Mouse (Mus musculus): ENCODE measurements around the gene Crip2. TPM values are rescaled to one million over a fixed set of nuclear protein-coding genes. Genes with fewer than 3 reads are reported as not detected.

Gene Crip2
- polyA plus RNA-seq, 1 experiment from 2014 or later: 227 TPM

DNA sequence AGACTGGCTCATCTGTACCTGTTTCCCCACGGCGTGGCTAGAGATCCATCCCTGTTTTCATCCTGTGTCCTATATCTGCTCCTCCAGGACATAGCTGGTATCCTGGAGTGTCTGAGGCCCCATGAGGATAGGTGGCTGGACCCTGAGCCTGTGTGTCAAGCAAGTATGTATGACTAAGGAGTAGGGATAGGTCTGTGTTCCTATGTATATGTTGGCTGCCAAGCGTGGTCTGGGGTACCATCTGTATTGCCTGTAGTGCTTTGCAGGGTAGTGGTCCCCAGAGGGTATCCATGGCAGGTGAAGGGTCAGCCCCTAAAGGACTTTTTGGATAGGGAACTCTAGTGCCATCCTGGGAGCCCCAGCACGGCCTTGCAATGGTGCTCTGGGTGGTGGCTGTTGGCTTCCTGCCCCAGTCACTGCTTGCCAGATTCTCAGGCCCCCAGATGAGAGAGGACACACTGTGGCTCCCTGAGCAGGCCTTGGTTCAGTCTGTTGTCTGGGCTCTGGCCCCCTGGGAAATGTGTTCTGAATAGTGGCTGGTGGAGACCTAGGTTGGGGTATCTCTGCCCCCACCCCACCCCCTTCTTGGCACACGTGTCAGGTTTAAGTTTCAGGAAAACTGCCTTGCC is 39.5 kb upstream of the Crip2 start:
- Histone ChIP-seq H3K27me3 (ENCODE audit: insufficient read depth, low read length) (no peaks in the 10 kb centered on the region), H3K9me3 (replicated peaks; ENCODE audit: low read length) (no peaks in the 10 kb centered on the region), H3K27ac (no peak overlapping the region), H3K4me2 (ENCODE audit: low read length) (no peak overlapping the region), H3K9ac (ENCODE audit: low read depth, low read length) (no peak overlapping the region), H3K4me3 (replicated peaks; ENCODE audit: low read depth, low read length) (no peak overlapping the region), H3K36me3 (ENCODE audit: insufficient read depth, low read length) (no peaks in the 10 kb centered on the region), H3K4me1 (replicated peaks; ENCODE audit: insufficient read depth, low read length) (peaks cover 22% of the 10 kb centered on the region)
- no peak for TF ChIP-seq CTCF (IDR thresholded peaks at IDR 0.05; ENCODE audit: low read depth)
- no peak for ATAC-seq (replicated peaks; ENCODE audit: low FRiP score, low read depth)
- DNase-seq (ENCODE audit: low spot score): no peak
- 74% methylated on average over 5 of the region's 5 CpGs for WGBS

DNA sequence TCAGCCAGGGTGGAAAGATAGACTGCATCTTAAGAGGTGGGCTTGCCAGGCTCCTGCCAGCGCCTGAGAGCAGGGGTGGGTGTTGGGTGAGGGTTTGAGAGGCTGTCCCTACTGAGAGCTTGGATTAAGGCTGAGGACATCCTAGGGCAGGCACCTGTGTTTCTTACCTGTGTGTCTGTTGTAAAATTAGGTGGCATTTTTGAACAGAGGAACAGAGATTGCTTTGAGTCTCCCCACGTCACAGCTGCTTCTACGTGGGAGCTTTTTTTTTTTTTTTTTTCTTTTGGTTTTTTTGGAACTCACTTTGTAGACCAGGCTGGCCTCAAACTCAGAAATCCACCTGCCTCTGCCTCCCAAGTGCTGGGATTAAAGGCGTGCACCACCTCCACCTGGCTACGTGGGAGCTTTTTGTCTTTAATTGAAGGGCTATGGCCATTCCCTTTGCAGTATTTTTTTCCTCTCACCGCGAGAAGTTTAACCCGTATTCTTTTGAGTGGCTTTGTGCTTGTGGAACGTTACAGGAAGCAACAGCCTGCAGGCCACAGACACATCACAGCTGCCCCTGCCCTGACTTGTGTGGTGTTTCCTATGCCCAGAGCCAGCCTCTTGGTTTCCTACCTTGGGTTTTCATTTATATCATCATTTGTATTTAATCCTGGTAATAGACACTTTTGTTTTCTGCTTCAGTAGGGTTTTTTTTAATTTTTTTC is 38.6 kb upstream of the Crip2 start:
- no peak for TF ChIP-seq CTCF (IDR thresholded peaks at IDR 0.05; ENCODE audit: low read depth)
- Histone ChIP-seq H3K27me3 (ENCODE audit: insufficient read depth, low read length) (no peaks in the 10 kb centered on the region), H3K4me2 (ENCODE audit: low read length) (no peak overlapping the region), H3K9me3 (replicated peaks; ENCODE audit: low read length) (no peaks in the 10 kb centered on the region), H3K27ac (no peak overlapping the region), H3K4me3 (replicated peaks; ENCODE audit: low read depth, low read length) (no peak overlapping the region), H3K4me1 (replicated peaks; ENCODE audit: insufficient read depth, low read length) (peaks cover 22% of the 10 kb centered on the region), H3K9ac (ENCODE audit: low read depth, low read length) (no peak overlapping the region), H3K36me3 (ENCODE audit: insufficient read depth, low read length) (no peaks in the 10 kb centered on the region)
- WGBS: 72% methylated on average over 9 of the region's 9 CpGs
- no peak for ATAC-seq (replicated peaks; ENCODE audit: low FRiP score, low read depth)
- DNase-seq (ENCODE audit: low spot score): no peak

DNA sequence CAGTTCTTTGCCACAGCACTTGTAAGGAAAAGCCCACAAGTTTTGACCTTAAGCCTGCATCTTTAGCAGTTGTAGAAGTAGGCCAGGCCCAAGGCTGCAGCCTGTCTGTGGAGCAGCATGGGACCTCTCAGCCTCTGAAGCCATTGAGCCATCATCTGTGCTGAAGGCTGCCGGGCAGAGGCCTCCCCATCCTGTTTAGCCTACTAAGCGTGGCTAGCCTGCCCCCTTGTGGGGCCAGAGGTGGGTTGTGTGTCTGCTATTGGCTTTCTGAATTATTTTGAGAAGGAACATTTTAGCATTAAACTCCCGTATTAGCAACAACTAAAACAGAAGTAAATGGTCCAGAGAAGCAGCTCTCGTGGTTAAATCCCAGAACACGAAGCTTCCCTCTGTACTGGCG is 37.6 kb upstream of the Crip2 start:
- Histone ChIP-seq H3K9ac (ENCODE audit: low read depth, low read length) (no peak overlapping the region), H3K36me3 (ENCODE audit: insufficient read depth, low read length) (no peaks in the 10 kb centered on the region), H3K4me2 (ENCODE audit: low read length) (no peak overlapping the region), H3K4me1 (replicated peaks; ENCODE audit: insufficient read depth, low read length) (peaks cover 19% of the 10 kb centered on the region), H3K27ac (no peak overlapping the region), H3K27me3 (ENCODE audit: insufficient read depth, low read length) (no peaks in the 10 kb centered on the region), H3K4me3 (replicated peaks; ENCODE audit: low read depth, low read length) (no peak overlapping the region), H3K9me3 (replicated peaks; ENCODE audit: low read length) (no peaks in the 10 kb centered on the region)
- 54% methylated on average over 6 of the region's 6 CpGs for WGBS
- TF ChIP-seq CTCF (IDR thresholded peaks at IDR 0.05; ENCODE audit: low read depth): peak; percentile 75
- DNase-seq (ENCODE audit: low spot score): peak; percentile 68
- ATAC-seq (replicated peaks; ENCODE audit: low FRiP score, low read depth): no peak

DNA sequence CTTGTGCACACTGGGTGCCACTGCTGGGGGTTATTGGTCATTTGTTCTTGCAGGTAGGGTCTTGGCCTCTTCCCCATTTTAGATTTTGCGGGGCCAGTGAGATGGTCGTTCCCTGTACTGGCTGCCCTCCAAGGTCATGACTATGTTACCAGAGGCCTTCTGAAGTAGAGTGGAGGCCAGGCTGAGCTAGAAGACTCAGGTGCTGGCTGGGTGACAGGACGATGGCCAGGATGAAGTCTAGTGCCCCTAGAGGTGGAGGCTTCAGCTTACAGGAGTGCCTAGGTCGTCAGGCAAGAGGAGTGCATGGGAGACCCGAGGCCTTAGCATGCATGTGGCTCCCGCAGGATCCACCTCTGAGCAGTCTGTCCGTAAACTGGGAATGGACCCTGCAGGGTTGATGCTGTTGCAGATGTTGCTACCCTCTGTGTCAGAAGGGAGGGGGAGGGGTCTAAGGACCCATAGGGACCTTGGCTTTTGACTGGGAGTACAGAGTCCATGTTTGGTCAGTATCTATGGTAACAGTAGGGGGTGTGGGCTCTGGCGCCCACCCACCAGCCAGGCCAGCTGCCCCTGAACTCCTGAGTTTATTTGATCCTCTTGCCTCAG is 36.1 kb upstream of the Crip2 start:
- DNase-seq (ENCODE audit: low spot score) (peak; percentile 36), ATAC-seq (replicated peaks; ENCODE audit: low FRiP score, low read depth) (peak; percentile 19; the same call in 1 of the 2 replicates)
- Histone ChIP-seq H3K27me3 (ENCODE audit: insufficient read depth, low read length) (no peaks in the 10 kb centered on the region), H3K27ac (no peak overlapping the region), H3K4me2 (ENCODE audit: low read length) (no peak overlapping the region), H3K4me3 (replicated peaks; ENCODE audit: low read depth, low read length) (no peak overlapping the region), H3K4me1 (replicated peaks; ENCODE audit: insufficient read depth, low read length) (peaks cover 14% of the 10 kb centered on the region), H3K9me3 (replicated peaks; ENCODE audit: low read length) (no peaks in the 10 kb centered on the region), H3K9ac (ENCODE audit: low read depth, low read length) (no peak overlapping the region), H3K36me3 (ENCODE audit: insufficient read depth, low read length) (no peaks in the 10 kb centered on the region)
- TF ChIP-seq CTCF (IDR thresholded peaks at IDR 0.05; ENCODE audit: low read depth): peak; percentile 54
- 76% methylated on average over 8 of the region's 8 CpGs for WGBS

DNA sequence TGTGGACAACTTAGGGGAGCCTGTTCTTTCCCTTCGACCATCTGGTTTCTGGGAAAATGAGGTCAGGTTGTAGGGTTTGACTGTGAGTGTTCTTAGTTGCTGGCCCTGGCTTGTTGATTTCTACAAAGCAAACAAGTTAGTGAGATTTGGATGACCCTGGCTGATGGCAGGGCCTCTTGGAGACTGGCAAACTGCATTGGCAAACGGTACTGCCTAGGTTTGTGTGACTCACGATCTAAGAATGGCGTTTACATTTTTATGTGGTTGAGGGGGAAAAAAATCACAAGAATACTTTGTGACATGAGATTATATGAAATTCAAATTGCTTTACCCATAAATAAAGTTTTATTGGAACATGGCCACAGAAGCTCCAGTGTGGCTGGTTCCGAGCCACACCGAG is 33.6 kb upstream of the Crip2 start:
- TF ChIP-seq CTCF (IDR thresholded peaks at IDR 0.05; ENCODE audit: low read depth): no peak
- Histone ChIP-seq H3K4me2 (ENCODE audit: low read length) (no peak overlapping the region), H3K9me3 (replicated peaks; ENCODE audit: low read length) (no peaks in the 10 kb centered on the region), H3K4me1 (replicated peaks; ENCODE audit: insufficient read depth, low read length) (no peaks in the 10 kb centered on the region; the same call in 1 of the 2 replicates), H3K27ac (no peak overlapping the region), H3K36me3 (ENCODE audit: insufficient read depth, low read length) (no peaks in the 10 kb centered on the region), H3K4me3 (replicated peaks; ENCODE audit: low read depth, low read length) (no peak overlapping the region), H3K9ac (ENCODE audit: low read depth, low read length) (no peak overlapping the region), H3K27me3 (ENCODE audit: insufficient read depth, low read length) (no peaks in the 10 kb centered on the region)
- DNase-seq (ENCODE audit: low spot score) (no peak), ATAC-seq (replicated peaks; ENCODE audit: low FRiP score, low read depth) (no peak)
- 78% methylated on average over 6 of the region's 6 CpGs for WGBS

DNA sequence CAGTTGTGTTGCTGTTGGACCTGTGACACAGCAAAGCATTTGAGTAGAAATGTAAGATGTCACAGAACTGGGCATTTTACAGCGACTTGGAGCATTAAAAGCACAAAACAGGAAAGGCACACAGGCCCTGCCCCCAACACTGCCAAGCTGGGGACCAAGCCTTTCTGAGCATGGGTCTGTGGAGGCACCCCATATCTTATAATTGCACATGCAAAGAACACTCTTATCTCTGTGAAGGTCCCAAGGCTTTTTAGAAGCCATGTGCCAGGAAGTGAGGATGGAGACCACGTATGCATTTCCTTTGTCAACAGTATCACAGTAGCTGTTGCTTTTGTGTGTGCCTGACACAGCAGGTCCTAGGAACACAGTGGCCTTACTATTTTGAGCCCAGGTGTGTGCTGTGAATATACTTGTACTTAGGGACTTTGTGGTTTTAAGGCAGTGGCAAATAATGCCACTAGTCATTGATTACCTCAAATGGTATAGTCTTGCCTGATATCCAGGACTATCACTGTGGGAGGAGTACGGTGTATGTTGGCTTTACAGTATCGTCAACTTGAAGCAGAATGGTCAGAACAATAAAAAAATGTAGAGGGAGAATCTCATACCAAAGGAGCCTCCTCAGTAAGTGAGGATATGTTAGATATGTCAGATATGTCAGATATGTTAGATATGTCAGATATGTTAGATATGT is 32.5 kb upstream of the Crip2 start:
- Histone ChIP-seq H3K9me3 (replicated peaks; ENCODE audit: low read length) (no peaks in the 10 kb centered on the region), H3K4me2 (ENCODE audit: low read length) (no peak overlapping the region), H3K4me3 (replicated peaks; ENCODE audit: low read depth, low read length) (no peak overlapping the region), H3K4me1 (replicated peaks; ENCODE audit: insufficient read depth, low read length) (no peaks in the 10 kb centered on the region; the same call in 1 of the 2 replicates), H3K27ac (no peak overlapping the region), H3K36me3 (ENCODE audit: insufficient read depth, low read length) (no peaks in the 10 kb centered on the region), H3K27me3 (ENCODE audit: insufficient read depth, low read length) (no peaks in the 10 kb centered on the region), H3K9ac (ENCODE audit: low read depth, low read length) (no peak overlapping the region)
- DNase-seq (ENCODE audit: low spot score): no peak
- WGBS: 76% methylated on average over 4 of the region's 4 CpGs
- TF ChIP-seq CTCF (IDR thresholded peaks at IDR 0.05; ENCODE audit: low read depth): no peak
- no peak for ATAC-seq (replicated peaks; ENCODE audit: low FRiP score, low read depth)

Data from kidney, postnatal 0 days (tissue).